Mouse (Mus musculus): ENCODE measurements around the gene Gm27027.

Gene Gm27027

GRCm38 (mm10) chr2:93926141-93926540 is 70.0 kb downstream of the Gm27027 start:
- no peak for DNase-seq

- DNase-seq: no peak
These were observed 77.1 kb downstream of the Gm27027 start for GRCm38 (mm10) chr2:93919093-93919492.

GRCm38 (mm10) chr2:93913552-93913951 is 82.6 kb downstream of the Gm27027 start:
- DNase-seq: no peak

- DNase-seq: peak; percentile 38
These were observed 84.2 kb downstream of the Gm27027 start for GRCm38 (mm10) chr2:93911942-93912341.

GRCm38 (mm10) chr2:93909716-93910115 is 86.4 kb downstream of the Gm27027 start:
- DNase-seq: no peak

- no peak for DNase-seq
These were observed 88.4 kb downstream of the Gm27027 start for GRCm38 (mm10) chr2:93907519-93908294.
